Mouse (Mus musculus): ENCODE results near the gene Rhebl1. TPM values are rescaled to one million over a fixed set of nuclear protein-coding genes. Genes with fewer than 3 reads are reported as not detected.
A peak's percentile ranks its signal among the peaks of the same experiment; 100 is the strongest.

The Rhebl1 gene
- polyA plus RNA-seq, 1 experiment from 2014 or later: 23.4 TPM

- H3K9me3 ChIP-seq: no peaks in the 10 kb centered on the region
- ATAC-seq (ENCODE audit: insufficient number of reproducible peaks, insufficient read depth, low FRiP score, low TSS enrichment, low read depth): no peak
- H3K27me3 ChIP-seq: peaks cover 15% of the 10 kb centered on the region
- WGBS: 69% methylated on average over 7 of the region's 7 CpGs
- H3K4me1 ChIP-seq: no peaks in the 10 kb centered on the region
- H3K36me3 ChIP-seq: no peaks in the 10 kb centered on the region
- H3K27ac ChIP-seq: no peak overlapping the region
- no peak overlapping the region for H3K9ac ChIP-seq
- no peak overlapping the region for H3K4me3 ChIP-seq
- H3K4me2 ChIP-seq: no peak overlapping the region
Observed at GRCm38 (mm10) chr15:98887526-98887925, 6.8 kb downstream of the Rhebl1 start.

- whole genome bisulfite sequencing: 64% methylated on average over 8 of the region's 8 CpGs
- H3K4me2 ChIP-seq: no peak overlapping the region
- H3K27me3 ChIP-seq: peaks cover 8% of the 10 kb centered on the region
- H3K4me1 ChIP-seq: 0 out of 2 replicates have a peak, but pooled peaks cover 3% of the 10 kb centered on the region
- H3K4me3 ChIP-seq: no peak overlapping the region
- no peaks in the 10 kb centered on the region for H3K9me3 ChIP-seq
- ATAC-seq (ENCODE audit: insufficient number of reproducible peaks, insufficient read depth, low FRiP score, low TSS enrichment, low read depth): no peak
- no peaks in the 10 kb centered on the region for H3K36me3 ChIP-seq
- H3K27ac ChIP-seq: no peak overlapping the region
- H3K9ac ChIP-seq: no peak overlapping the region
Observed at GRCm38 (mm10) chr15:98886667-98887387, 7.5 kb downstream of the Rhebl1 start.

- H3K4me2 ChIP-seq: no peak overlapping the region
- no peak overlapping the region for H3K4me3 ChIP-seq
- no peak for ATAC-seq (ENCODE audit: insufficient number of reproducible peaks, insufficient read depth, low FRiP score, low TSS enrichment, low read depth)
- H3K27ac ChIP-seq: no peak overlapping the region
- no peaks in the 10 kb centered on the region; the same call in 1 of the 2 replicates for H3K27me3 ChIP-seq
- no peaks in the 10 kb centered on the region for H3K9me3 ChIP-seq
- WGBS: 82% methylated on average over 1 of the region's 1 CpGs
- H3K4me1 ChIP-seq: peaks cover 19% of the 10 kb centered on the region
- no peak overlapping the region for H3K9ac ChIP-seq
- H3K36me3 ChIP-seq: no peaks in the 10 kb centered on the region
Observed at GRCm38 (mm10) chr15:98884106-98884505, 10.2 kb downstream of the Rhebl1 start.

GRCm38 (mm10) chr15:98883661-98884060 is 10.7 kb downstream of the Rhebl1 start:
- ATAC-seq (ENCODE audit: insufficient number of reproducible peaks, insufficient read depth, low FRiP score, low TSS enrichment, low read depth): no peak

DNA sequence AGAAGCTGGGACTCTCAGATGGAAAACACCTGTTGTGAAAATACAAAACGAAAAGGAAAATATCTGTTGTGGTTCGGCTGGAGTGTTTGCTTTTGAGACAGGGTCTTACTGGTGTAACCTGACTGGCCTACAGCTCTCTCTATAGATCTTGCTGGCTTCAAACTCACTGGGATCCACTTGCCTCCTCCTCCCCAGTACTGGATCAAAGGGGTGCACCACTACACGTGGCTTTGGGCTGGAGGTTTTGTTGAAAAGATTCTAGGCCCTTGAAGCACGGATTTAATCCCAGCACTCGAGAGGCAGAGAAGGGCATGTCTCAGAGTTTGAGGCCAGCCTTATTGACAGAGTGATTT is 12.7 kb downstream of the Rhebl1 start:
- ATAC-seq (ENCODE audit: insufficient number of reproducible peaks, insufficient read depth, low FRiP score, low TSS enrichment, low read depth): no peak
- 7% methylated on average over 5 of the region's 5 CpGs for WGBS
- Histone ChIP-seq H3K9me3 (no peaks in the 10 kb centered on the region), H3K4me1 (peaks cover 19% of the 10 kb centered on the region), H3K27ac (peak overlapping the region; percentile 79), H3K36me3 (peaks cover 5% of the 10 kb centered on the region; the same call in 1 of the 2 replicates), H3K9ac (peak overlapping the region; percentile 32; the same call in 1 of the 2 replicates), H3K4me2 (peak overlapping the region; percentile 82), H3K27me3 (no peaks in the 10 kb centered on the region), H3K4me3 (peak overlapping the region; percentile 68)

More at GRCm38 (mm10) chr15:98883661-98884060, 10.7 kb downstream of the Rhebl1 start:
- no peaks in the 10 kb centered on the region for H3K36me3 ChIP-seq
- no peaks in the 10 kb centered on the region for H3K9me3 ChIP-seq
- H3K27me3 ChIP-seq: no peaks in the 10 kb centered on the region
- no peak overlapping the region for H3K4me3 ChIP-seq
- H3K4me2 ChIP-seq: no peak overlapping the region
- no peak overlapping the region for H3K27ac ChIP-seq
- no peak overlapping the region for H3K9ac ChIP-seq
- peaks cover 19% of the 10 kb centered on the region for H3K4me1 ChIP-seq

DNA sequence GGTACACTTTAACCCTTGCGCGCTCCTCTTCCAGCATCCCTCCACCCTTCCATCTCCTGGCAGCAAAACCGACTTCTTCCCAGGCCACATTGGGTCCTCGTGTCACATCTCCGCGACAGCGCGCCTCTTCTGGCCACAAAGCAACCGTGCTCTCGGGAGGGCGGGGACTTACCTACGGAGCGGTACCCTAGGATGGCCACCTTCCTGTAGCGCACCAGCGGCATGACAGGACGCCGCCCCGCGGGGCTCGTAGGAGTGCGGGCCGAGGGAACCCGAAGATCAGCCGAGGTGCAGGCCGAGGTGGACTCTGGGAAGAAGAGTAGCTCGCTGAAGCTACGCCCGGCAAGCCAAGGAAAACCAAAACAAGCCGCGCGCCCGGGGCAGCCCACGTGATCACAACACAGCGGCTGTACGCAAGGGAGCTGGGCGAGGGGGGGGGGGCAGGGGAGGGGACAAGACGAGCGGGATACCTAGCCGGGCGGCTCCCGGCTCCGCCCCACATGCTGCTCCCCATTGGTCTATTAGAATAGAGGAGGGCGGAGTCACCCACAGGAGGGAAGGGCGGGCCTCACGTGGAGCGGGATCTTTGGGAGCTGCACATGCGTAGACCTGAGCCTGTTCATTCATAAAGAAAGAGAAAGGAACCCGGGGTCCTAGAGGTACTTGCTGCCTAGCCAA is 13.2 kb downstream of the Rhebl1 start:
- under 1% methylated on average over 48 of the region's 48 CpGs for WGBS
- H3K27ac ChIP-seq: peak overlapping the region; percentile 88
- no peaks in the 10 kb centered on the region for H3K9me3 ChIP-seq
- peak; percentile 95 for ATAC-seq (ENCODE audit: insufficient number of reproducible peaks, insufficient read depth, low FRiP score, low TSS enrichment, low read depth)
- H3K4me3 ChIP-seq: peak overlapping the region; percentile 68
- peaks cover 19% of the 10 kb centered on the region for H3K4me1 ChIP-seq
- peak overlapping the region; percentile 73 for H3K9ac ChIP-seq
- no peaks in the 10 kb centered on the region for H3K27me3 ChIP-seq
- H3K36me3 ChIP-seq: peaks cover 5% of the 10 kb centered on the region; the same call in 1 of the 2 replicates
- peak overlapping the region; percentile 82 for H3K4me2 ChIP-seq

DNA sequence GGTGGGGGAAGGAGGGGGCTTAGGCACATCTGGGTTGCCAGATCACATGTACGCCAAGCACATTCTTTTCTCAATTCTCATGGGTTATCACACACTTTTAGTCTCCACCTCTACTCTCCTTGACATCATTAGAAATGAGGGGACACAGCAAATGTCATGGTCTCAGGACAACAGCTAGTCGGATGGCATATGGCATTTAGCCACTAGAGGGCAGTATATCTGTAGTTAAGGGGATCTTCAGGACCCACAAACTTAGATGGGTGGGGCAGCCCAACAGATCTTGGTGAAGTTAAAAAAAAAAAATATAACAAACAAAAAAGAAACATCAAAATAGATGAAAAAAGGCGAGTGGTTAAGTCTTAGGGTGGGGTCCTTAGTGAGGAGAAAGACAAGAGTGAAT is 17.0 kb downstream of the Rhebl1 start:
- H3K27me3 ChIP-seq: no peaks in the 10 kb centered on the region
- H3K9me3 ChIP-seq: no peaks in the 10 kb centered on the region
- no peak overlapping the region for H3K27ac ChIP-seq
- H3K4me2 ChIP-seq: no peak overlapping the region
- peaks cover 5% of the 10 kb centered on the region; the same call in 1 of the 2 replicates for H3K36me3 ChIP-seq
- no peak overlapping the region for H3K9ac ChIP-seq
- no peak overlapping the region for H3K4me3 ChIP-seq
- H3K4me1 ChIP-seq: peaks cover 27% of the 10 kb centered on the region
- no peak for ATAC-seq (ENCODE audit: insufficient number of reproducible peaks, insufficient read depth, low FRiP score, low TSS enrichment, low read depth)
- 13% methylated on average over 3 of the region's 3 CpGs for WGBS

DNA sequence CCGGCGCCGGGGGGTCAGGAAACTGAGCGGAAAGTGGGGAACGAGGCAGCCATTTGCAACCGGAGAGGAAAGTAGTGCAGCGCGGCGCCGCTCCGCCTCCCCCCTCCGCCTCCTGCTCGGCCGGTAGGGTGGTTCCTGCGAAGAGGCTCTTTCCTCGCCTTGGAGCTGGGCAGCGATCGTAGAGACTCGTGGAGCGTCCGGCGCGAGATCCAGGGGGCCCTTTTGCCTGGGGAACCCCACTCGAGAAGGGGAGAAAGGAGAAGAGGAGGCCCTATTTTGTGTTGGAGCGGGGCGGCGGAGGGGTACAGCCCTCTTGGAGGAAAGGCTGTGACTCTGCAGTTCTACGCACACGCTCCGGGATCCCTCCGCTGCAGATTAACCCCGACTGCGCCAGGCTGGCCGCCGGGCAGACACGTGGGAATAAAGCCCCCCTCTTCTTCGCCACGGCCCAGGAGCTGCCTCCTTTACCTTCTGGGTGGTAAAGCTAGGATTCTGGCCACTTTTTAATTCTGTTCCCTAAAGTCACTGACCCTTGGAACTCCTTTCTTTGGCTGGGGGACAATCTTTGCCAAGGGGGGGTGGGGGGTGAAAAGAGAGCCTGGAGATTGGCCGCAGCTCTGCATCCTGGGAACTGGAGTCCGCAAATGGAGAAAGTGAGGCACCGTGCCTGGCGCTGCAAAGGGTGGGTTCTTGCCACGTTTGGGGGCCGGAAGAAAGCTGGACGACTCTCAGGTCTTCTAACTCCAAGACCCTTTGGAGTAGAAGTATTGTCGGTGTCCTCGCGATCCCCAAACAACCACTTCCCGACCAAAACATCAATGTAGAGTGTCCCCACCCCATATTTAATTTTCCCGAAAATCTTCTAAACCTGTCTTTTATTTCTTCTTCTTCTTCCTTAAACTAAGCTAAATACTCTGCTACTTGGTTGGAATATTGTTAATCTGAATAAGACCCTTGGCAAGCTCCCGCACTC is 22.1 kb downstream of the Rhebl1 start:
- Histone ChIP-seq H3K9me3 (no peaks in the 10 kb centered on the region), H3K27ac (peak overlapping the region; percentile 99), H3K36me3 (no peaks in the 10 kb centered on the region), H3K9ac (peak overlapping the region; percentile 100), H3K4me2 (peak overlapping the region; percentile 97), H3K27me3 (no peaks in the 10 kb centered on the region), H3K4me3 (peak overlapping the region; percentile 99), H3K4me1 (peaks cover 37% of the 10 kb centered on the region)
- under 1% methylated on average over 51 of the region's 51 CpGs for WGBS
- peak; percentile 69 for ATAC-seq (ENCODE audit: insufficient number of reproducible peaks, insufficient read depth, low FRiP score, low TSS enrichment, low read depth)

DNA sequence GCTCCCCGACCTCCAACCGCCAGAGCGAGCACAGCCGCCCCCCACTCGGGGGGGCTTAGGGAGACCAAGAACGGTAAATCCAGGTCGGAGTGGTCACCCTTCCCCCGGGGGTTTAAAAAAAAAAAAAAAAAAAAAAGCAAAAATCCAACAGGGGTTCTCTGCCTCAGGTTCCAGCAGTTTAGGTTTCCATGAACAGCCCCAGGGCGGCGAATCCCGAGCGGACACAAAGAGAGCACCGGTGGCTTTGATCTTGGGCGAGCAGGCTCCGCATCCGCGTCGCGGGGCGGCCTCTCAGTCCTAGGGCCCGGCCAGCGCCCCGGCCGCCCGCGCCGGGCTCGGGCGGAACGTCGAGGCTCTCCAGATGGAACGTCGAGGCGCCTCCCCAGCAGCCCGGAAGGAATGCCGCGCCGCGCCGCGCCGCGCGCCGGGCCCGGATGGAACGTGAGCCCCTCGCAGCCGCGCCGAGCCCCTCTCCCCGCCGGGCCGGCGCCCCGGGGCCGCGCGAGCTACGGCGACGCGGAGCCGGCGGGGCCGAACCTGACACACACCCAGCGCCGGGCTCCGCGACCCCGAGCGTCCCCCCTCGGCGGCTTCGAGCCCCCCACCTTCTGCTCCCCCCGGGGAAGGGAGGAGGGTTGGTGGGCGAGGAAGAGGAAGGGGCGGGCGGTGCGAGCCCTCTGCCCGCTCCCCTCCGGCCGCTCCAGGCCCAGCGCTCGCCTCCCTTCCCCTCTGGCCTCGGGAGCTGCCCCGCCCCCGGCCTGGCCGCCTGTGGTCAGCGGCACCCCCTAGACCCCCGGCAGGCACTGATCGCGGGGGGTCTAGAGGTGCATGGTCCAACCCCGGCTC is 23.0 kb downstream of the Rhebl1 start, which contains the start of gene Kmt2d:
TSS of gene Kmt2d (minus strand) at position 135 of the 846 bp plus-strand sequence.
- WGBS: 0% methylated on average over 64 of the region's 94 CpGs
- ATAC-seq (ENCODE audit: insufficient number of reproducible peaks, insufficient read depth, low FRiP score, low TSS enrichment, low read depth): peak; percentile 57
- peak within 1 kb of the TSS; percentile 99 for H3K4me3 ChIP-seq
- peak within 1 kb of the TSS; percentile 97 for H3K4me2 ChIP-seq
- peak within 1 kb of the TSS; percentile 99 for H3K27ac ChIP-seq
- peaks cover 5% of the 10 kb centered on the region for H3K36me3 ChIP-seq
- H3K9me3 ChIP-seq: no peaks in the 10 kb centered on the region
- H3K27me3 ChIP-seq: no peaks in the 10 kb centered on the region
- peak within 1 kb of the TSS; percentile 100 for H3K9ac ChIP-seq
- H3K4me1 ChIP-seq: peaks cover 41% of the 10 kb centered on the region

DNA sequence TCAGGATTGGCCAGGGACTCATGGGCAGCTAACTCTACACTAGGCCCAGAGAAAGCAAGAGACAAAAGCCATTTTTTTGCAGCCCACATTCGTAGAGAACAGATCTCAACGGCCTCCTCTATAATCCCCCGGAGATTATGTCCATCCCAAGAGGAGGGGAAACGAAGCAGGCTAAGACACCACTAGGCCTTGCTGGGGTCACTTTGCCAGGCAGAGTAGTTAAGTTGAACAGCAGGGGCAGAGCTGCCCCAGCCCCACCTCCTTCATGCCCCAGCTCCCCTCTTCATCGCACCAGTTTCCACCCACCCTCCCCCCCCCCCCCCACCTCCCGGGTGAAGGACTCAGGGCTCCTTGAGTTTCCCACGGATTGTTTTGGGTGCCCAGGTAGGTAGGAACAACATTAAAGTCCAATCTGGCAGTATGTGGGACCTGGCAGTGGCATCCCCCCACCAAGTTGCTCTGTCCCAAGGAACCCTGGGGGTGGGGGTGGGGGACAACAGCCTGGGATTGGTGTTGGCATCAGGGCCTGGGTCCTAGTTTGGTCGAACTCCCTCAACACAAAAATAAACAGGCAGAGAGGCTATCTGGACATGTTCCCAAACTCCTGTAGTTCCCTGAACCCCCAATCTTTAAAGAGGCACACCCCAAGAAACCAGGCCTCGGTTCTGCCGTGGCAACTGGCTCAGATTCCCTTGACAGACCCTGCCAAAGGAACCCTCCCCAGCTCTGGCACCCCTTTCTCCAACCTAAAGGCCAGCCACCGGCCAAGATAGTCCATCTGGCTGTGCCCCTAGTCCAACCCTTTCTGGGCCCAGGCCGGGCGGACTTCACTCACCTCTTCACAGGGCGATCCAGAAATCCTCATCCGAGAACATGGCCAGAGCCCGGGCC is 23.9 kb downstream of the Rhebl1 start:
- peak overlapping the region; percentile 99 for H3K27ac ChIP-seq
- peak overlapping the region; percentile 100 for H3K9ac ChIP-seq
- ATAC-seq (ENCODE audit: insufficient number of reproducible peaks, insufficient read depth, low FRiP score, low TSS enrichment, low read depth): no peak

More for the DNA sequence above, 23.9 kb downstream of the Rhebl1 start:
- peaks cover 14% of the 10 kb centered on the region for H3K36me3 ChIP-seq
- H3K4me2 ChIP-seq: peak overlapping the region; percentile 97
- no peaks in the 10 kb centered on the region for H3K27me3 ChIP-seq
- peak overlapping the region; percentile 99 for H3K4me3 ChIP-seq
- peaks cover 41% of the 10 kb centered on the region for H3K4me1 ChIP-seq
- WGBS: under 1% methylated on average over 16 of the region's 16 CpGs
- no peaks in the 10 kb centered on the region for H3K9me3 ChIP-seq

All from embryonic facial prominence, embryonic 13.5 days (tissue).